Mouse (Mus musculus) induced T-regulatory cell, adult 2 months (primary cell): ENCODE measurements around the gene Acr.
A peak's percentile ranks its signal among the peaks of the same experiment; 100 is the strongest.

Source experiments
- DNase-seq: peaks from one replicate; pipeline ENCODE4 v3.0.0-alpha.2; 2012; ENCODE audit warnings: low read depth

Acr gene

GRCm38 (mm10) chr15:89622312-89622958 lies 54.3 kb downstream of the Acr start:
- DNase-seq: peak; percentile 49

- DNase-seq: no peak
Measured at GRCm38 (mm10) chr15:89622959-89623625, 55.0 kb downstream of the Acr start.

GRCm38 (mm10) chr15:89623626-89623959 lies 55.5 kb downstream of the Acr start:
- DNase-seq: peak; percentile 51
